Mouse (Mus musculus) thymus, adult 2 months (tissue): ENCODE measurements around the gene Gramd2. TPM values are rescaled to one million over a fixed set of nuclear protein-coding genes. Genes with fewer than 3 reads are reported as not detected.

Source experiments
- DNase-seq: peaks from one replicate; pipeline ENCODE4 v3.0.0; 2021
- H3K27ac ChIP-seq: fragments of 200-500 bp; 2 replicates; pipeline ENCODE4 v1.5.1; 2012; ENCODE audit warnings: low read length, control low read depth; ENCODE audit not compliant: control insufficient read depth, insufficient read depth
- H3K27me3 ChIP-seq: fragments of 200-500 bp; 2 replicates; pipeline ENCODE4 v1.6.1; 2012; ENCODE audit warnings: mild to moderate bottlenecking, low read length, moderate library complexity, mixed read lengths; ENCODE audit not compliant: control insufficient read depth, insufficient read depth
- H3K36me3 ChIP-seq: fragments of 200-500 bp; 2 replicates; pipeline ENCODE4 v1.6.1; 2012; ENCODE audit warnings: mild to moderate bottlenecking, low read length, moderate library complexity; ENCODE audit not compliant: control insufficient read depth, insufficient read depth
- H3K4me1 ChIP-seq: fragments of 200-500 bp; replicated peaks from 2 replicates; pipeline ENCODE4 v1.6.1; 2012; ENCODE audit warnings: low read length; ENCODE audit not compliant: control insufficient read depth, insufficient read depth
- H3K4me3 ChIP-seq: fragments of 200-500 bp; 2 replicates; pipeline ENCODE4 v1.5.1; 2012; ENCODE audit warnings: mild to moderate bottlenecking, low read length, control low read depth, moderate library complexity; ENCODE audit not compliant: control insufficient read depth, insufficient read depth
- CTCF ChIP-seq: fragments of 200-500 bp; IDR thresholded peaks from 2 replicates; pipeline ENCODE4 v1.5.1; 2012; ENCODE audit warnings: mild to moderate bottlenecking, control low read depth, low read length, moderate library complexity, borderline replicate concordance; ENCODE audit not compliant: control insufficient read depth, poor library complexity, insufficient read depth; ENCODE audit errors: extremely low read depth
- POLR2A ChIP-seq: fragments of 200-500 bp; IDR thresholded peaks from 2 replicates; pipeline ENCODE4 v1.6.1; 2012; ENCODE audit warnings: mild to moderate bottlenecking, low read length, control low read depth, moderate library complexity; ENCODE audit not compliant: control insufficient read depth, poor library complexity, insufficient read depth; ENCODE audit errors: extremely low read depth
- WGBS: fragments of 180-500 bp; shearing (Covaris S2); methylation state at CpG from one replicate; pipeline ENCODE4 v1.1.7; 2018; 5-methylcytosine and 5-hydroxymethylcytosine counted together
- polyA plus RNA-seq: library from polyadenylated mRNA; depleted of rRNA; stranded (reverse); fragments of >200 nt; gene quantifications from 2 replicates; pipeline ENCODE4 v1.2.3, GENCODE M21; 2012

The Gramd2 gene
- polyA plus RNA-seq, 1 experiment = 1.00 TPM

- DNase-seq = no peak
- TF ChIP-seq CTCF (no peak), POLR2A (no peak)
- Histone ChIP-seq H3K27ac (no peak overlapping the region), H3K4me3 (no peak overlapping the region), H3K4me1 (no peaks in the 10 kb centered on the region), H3K27me3 (no peaks in the 10 kb centered on the region), H3K36me3 (no peaks in the 10 kb centered on the region)
- WGBS = 92% methylated on average over 4 of the region's 4 CpGs
These were observed 38.3 kb downstream of the Gramd2 start for GRCm38 (mm10) chr9:59718237-59718636.

DNA sequence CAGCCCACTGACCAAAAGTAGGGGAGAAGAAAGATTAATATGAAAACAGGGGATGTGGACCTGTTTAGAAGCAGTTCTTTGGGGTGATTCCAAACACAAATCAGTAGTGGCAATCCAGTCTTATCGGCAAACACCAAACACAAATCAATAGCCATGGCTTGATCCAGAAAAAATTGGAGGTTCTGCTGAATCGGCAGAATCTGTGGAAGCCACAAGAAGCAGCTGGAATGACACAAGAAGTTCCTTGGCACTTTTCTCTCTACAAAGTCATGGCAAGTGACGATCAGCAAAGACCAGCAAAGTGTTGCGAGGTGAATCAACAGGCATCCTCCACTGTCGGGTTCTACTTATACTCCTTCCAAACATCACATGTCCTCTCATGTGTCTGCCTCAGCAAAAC, 41.2 kb downstream of the Gramd2 start:
- no peak overlapping the region for H3K4me3 ChIP-seq
- no peaks in the 10 kb centered on the region for H3K27me3 ChIP-seq
- H3K27ac ChIP-seq = no peak overlapping the region
- TF ChIP-seq CTCF (no peak), POLR2A (no peak)
- DNase-seq = no peak
- 86% methylated on average over 5 of the region's 5 CpGs for WGBS
- H3K36me3 ChIP-seq = no peaks in the 10 kb centered on the region
- no peaks in the 10 kb centered on the region for H3K4me1 ChIP-seq

GRCm38 (mm10) chr9:59723096-59723657, 43.2 kb downstream of the Gramd2 start:
- H3K27ac ChIP-seq = no peak overlapping the region

DNA sequence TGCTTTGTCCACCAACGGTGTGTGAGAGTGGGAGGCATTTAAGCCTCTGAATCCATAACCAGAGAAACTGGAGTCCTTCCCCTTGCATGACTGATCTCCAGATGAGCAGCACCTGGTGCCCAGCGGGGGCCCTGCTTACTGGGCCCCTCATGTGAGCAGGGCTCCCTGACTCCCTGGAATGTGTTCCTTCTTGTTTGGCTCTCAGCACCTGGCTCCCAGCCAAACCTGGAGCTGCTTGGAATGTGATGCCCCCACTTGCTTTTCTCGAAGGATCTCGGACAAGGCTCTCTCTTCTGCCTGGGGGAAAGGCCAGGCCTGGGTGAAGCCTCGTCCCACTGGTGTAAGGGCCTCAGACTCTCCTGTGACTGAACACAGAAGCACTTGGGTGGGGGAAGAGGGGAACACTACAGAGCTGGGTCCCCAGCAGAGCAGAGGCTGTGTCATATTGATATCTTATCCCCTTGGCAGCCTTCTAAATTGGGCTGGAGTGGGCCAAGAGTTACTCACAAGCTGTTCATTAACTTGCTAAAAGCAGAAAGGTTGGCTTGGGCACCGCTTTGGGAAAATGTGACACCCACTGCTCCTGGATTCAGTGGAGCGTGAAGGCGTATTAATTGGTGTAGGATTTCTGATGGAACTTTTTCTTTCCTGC, 44.0 kb downstream of the Gramd2 start:
- Histone ChIP-seq H3K4me3 (no peak overlapping the region), H3K27ac (no peak overlapping the region), H3K36me3 (no peaks in the 10 kb centered on the region), H3K4me1 (no peaks in the 10 kb centered on the region), H3K27me3 (no peaks in the 10 kb centered on the region)
- TF ChIP-seq POLR2A (no peak), CTCF (no peak)
- 88% methylated on average over 8 of the region's 8 CpGs for WGBS
- no peak for DNase-seq

More at GRCm38 (mm10) chr9:59723096-59723657, 43.2 kb downstream of the Gramd2 start:
- DNase-seq = peak; percentile 59
- Histone ChIP-seq H3K27me3 (no peaks in the 10 kb centered on the region), H3K36me3 (no peaks in the 10 kb centered on the region), H3K4me3 (no peak overlapping the region), H3K4me1 (no peaks in the 10 kb centered on the region)
- TF ChIP-seq CTCF = no peak
- no peak for TF ChIP-seq POLR2A
- 31% methylated on average over 10 of the region's 10 CpGs for WGBS

DNA sequence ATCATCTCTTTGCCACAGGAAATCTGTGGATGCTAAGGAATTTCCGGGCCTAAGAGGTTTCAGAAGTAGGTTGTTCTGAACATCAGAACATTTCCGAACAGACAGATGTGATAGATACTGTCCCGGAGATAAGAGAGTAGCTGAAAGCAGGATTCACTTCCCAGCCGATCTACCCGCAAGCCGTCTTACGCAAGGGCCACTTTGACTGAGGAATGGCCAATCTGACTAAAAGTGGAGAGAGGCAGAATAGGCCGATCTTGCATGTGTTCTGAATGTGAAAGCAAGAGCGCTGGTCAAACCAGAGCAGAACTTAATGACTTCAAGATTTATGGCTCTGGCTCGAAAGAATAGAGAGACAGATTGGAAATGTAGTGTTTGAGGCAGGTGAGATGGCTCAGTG, 45.6 kb downstream of the Gramd2 start:
- H3K36me3 ChIP-seq = no peaks in the 10 kb centered on the region

GRCm38 (mm10) chr9:59727569-59728286, 47.8 kb downstream of the Gramd2 start:
- DNase-seq = no peak
- 94% methylated on average over 11 of the region's 11 CpGs for WGBS
- Histone ChIP-seq H3K27ac (no peak overlapping the region), H3K4me1 (no peaks in the 10 kb centered on the region), H3K27me3 (no peaks in the 10 kb centered on the region), H3K36me3 (no peaks in the 10 kb centered on the region), H3K4me3 (no peak overlapping the region)
- no peak for TF ChIP-seq POLR2A
- no peak for TF ChIP-seq CTCF

More for the DNA sequence above, 45.6 kb downstream of the Gramd2 start:
- WGBS = 84% methylated on average over 10 of the region's 10 CpGs
- Histone ChIP-seq H3K4me1 (no peaks in the 10 kb centered on the region), H3K27me3 (no peaks in the 10 kb centered on the region), H3K4me3 (no peak overlapping the region), H3K27ac (no peak overlapping the region)
- no peak for TF ChIP-seq CTCF
- TF ChIP-seq POLR2A = no peak
- no peak for DNase-seq
